In genomic region chr3:107939403-107939802, GRCm38 (mm10) we compare ENCODE assay signal across 8 mouse cellular contexts. TPM values are rescaled to one million over a fixed set of nuclear protein-coding genes. Genes with fewer than 3 reads are reported as not detected.
DNase-seq lines count a peak whose midpoint lies in the region; ATAC-seq and TF ChIP-seq lines count a peak whose summit lies in the region.

No protein-coding gene starts in this region.

- 44% methylated on average over 3 of the region's 3 CpGs for WGBS in intestine, postnatal 0 days
- 24% methylated on average over 3 of the region's 3 CpGs for WGBS in liver, embryonic 12.5 days (ENCODE audit: insufficient replicate concordance)

- no peaks in the 10 kb centered on the region for H3K36me3 ChIP-seq in intestine, postnatal 0 days (ENCODE audit: control insufficient read depth, insufficient read depth)
- H3K36me3 ChIP-seq in liver, embryonic 12.5 days = no peaks in the 10 kb centered on the region

- H3K27ac ChIP-seq in intestine, postnatal 0 days (ENCODE audit: low read depth, low read length) = no peak overlapping the region
- H3K27ac ChIP-seq in liver, embryonic 12.5 days = no peak overlapping the region

- no peak overlapping the region for H3K4me2 ChIP-seq in intestine, postnatal 0 days (replicated peaks; ENCODE audit: low read depth)
- H3K4me2 ChIP-seq in liver, embryonic 12.5 days = no peak overlapping the region

- TF ChIP-seq CTCF in intestine, postnatal 0 days (IDR thresholded peaks at IDR 0.05; ENCODE audit: low read depth) = peak; percentile 91

- 0 out of 2 replicates have a peak, but pooled peaks have one; percentile 45 for ATAC-seq in cerebellum, adult (ENCODE audit: insufficient number of reproducible peaks, low FRiP score, low TSS enrichment)
- peak; percentile 46 for ATAC-seq in intestine, postnatal 0 days
- 0 out of 2 replicates have a peak, but pooled peaks have one; percentile 24 for ATAC-seq in liver, embryonic 12.5 days
- ATAC-seq in neutrophil, adult 5-6 weeks (ENCODE audit: extremely low read depth, insufficient number of reproducible peaks, low FRiP score, poor library complexity, severe bottlenecking) = peak; percentile 60; the same call in 1 of the 2 replicates

- H3K9me3 ChIP-seq in intestine, postnatal 0 days (ENCODE audit: control insufficient read depth) = no peaks in the 10 kb centered on the region
- H3K9me3 ChIP-seq in liver, embryonic 12.5 days (replicated peaks) = no peaks in the 10 kb centered on the region

- no peaks in the 10 kb centered on the region for H3K27me3 ChIP-seq in intestine, postnatal 0 days (replicated peaks; ENCODE audit: control insufficient read depth, insufficient read depth, low read length)
- H3K27me3 ChIP-seq in liver, embryonic 12.5 days (replicated peaks) = no peaks in the 10 kb centered on the region

- no peaks in the 10 kb centered on the region for H3K4me1 ChIP-seq in intestine, postnatal 0 days (replicated peaks; ENCODE audit: control insufficient read depth, insufficient read depth, low read length)
- peaks cover 7% of the 10 kb centered on the region; the same call in 1 of the 2 replicates for H3K4me1 ChIP-seq in liver, embryonic 12.5 days

- no peak overlapping the region for H3K4me3 ChIP-seq in intestine, postnatal 0 days (ENCODE audit: low read depth, low read length)
- H3K4me3 ChIP-seq in liver, embryonic 12.5 days = no peak overlapping the region

- peak; percentile 47 for DNase-seq in right cerebral cortex, adult 18-20 months
- no peak for DNase-seq in right cerebral cortex, postnatal 25 days
- peak; percentile 36 to 43 for DNase-seq in frontal cortex, postnatal 14 days (ENCODE audit: low spot score in 2 of 2)
- peak; percentile 43 to 47 for DNase-seq in thymus, postnatal 36 days

- H3K9ac ChIP-seq in intestine, postnatal 0 days (ENCODE audit: low read depth, low read length) = no peak overlapping the region
- no peak overlapping the region for H3K9ac ChIP-seq in liver, embryonic 12.5 days

RNA-seq across cellular contexts. Expression of gene Gstm6, which starts 4.1 kb away (rescaled TPM):
- 21.6 and 21.9 TPM in 2 replicates for polyA plus RNA-seq in intestine, postnatal 0 days (2015; fragmentation: Nextera tagmentation; extraction: Ambion mirVana)
- polyA plus RNA-seq in liver, embryonic 12.5 days (2016; fragmentation: Nextera tagmentation; extraction: Ambion mirVana) = 7.1 and 7.5 TPM in 2 replicates
- not detected in 2 replicates for total RNA-seq in neutrophil, adult 5-6 weeks (2017)

RNA-seq across cellular contexts. Expression of gene Gstm7, which starts 7.8 kb away (rescaled TPM):
- polyA plus RNA-seq in intestine, postnatal 0 days (2015; fragmentation: Nextera tagmentation; extraction: Ambion mirVana) = 13.0 TPM in 2 replicates
- 8.1 and 8.9 TPM in 2 replicates for polyA plus RNA-seq in liver, embryonic 12.5 days (2016; fragmentation: Nextera tagmentation; extraction: Ambion mirVana)
- not detected in 2 replicates for total RNA-seq in neutrophil, adult 5-6 weeks (2017)

RNA-seq across cellular contexts. Expression of gene Gstm3, which starts 29.7 kb away (rescaled TPM):
- 53.9 and 60.7 TPM in 2 replicates for polyA plus RNA-seq in intestine, postnatal 0 days (2015; fragmentation: Nextera tagmentation; extraction: Ambion mirVana)
- polyA plus RNA-seq in liver, embryonic 12.5 days (2016; fragmentation: Nextera tagmentation; extraction: Ambion mirVana) = 7.9 and 10.0 TPM in 2 replicates
- total RNA-seq in neutrophil, adult 5-6 weeks (2017) = not detected in 2 replicates

RNA-seq across cellular contexts. Expression of gene Gstm5, which starts 43.8 kb away (rescaled TPM):
- 157 and 172 TPM in 2 replicates for polyA plus RNA-seq in intestine, postnatal 0 days (2015; fragmentation: Nextera tagmentation; extraction: Ambion mirVana)
- polyA plus RNA-seq in liver, embryonic 12.5 days (2016; fragmentation: Nextera tagmentation; extraction: Ambion mirVana) = 121 and 124 TPM in 2 replicates
- total RNA-seq in neutrophil, adult 5-6 weeks (2017) = 0.93 and 1.5 TPM in 2 replicates

RNA-seq across cellular contexts. Expression of gene Gstm2, which starts 46.9 kb away (rescaled TPM):
- polyA plus RNA-seq in intestine, postnatal 0 days (2015; fragmentation: Nextera tagmentation; extraction: Ambion mirVana) = 94.6 and 108 TPM in 2 replicates
- polyA plus RNA-seq in liver, embryonic 12.5 days (2016; fragmentation: Nextera tagmentation; extraction: Ambion mirVana) = 7.6 and 7.8 TPM in 2 replicates
- total RNA-seq in neutrophil, adult 5-6 weeks (2017) = not detected in 2 replicates
